Mouse (Mus musculus) gastrocnemius, postnatal 10 days (tissue): ENCODE data around the gene Zic4. TPM values are rescaled to one million over a fixed set of nuclear protein-coding genes. Genes with fewer than 3 reads are reported as not detected.

ENCODE experiments used
- DNase-seq: peaks from one replicate; pipeline ENCODE4 v3.0.0; 2021; ENCODE audit warnings: mixed read lengths
- total RNA-seq, 2 experiments: library from RNA; stranded (reverse); gene quantifications; 2 replicates each; pipeline ENCODE4 v1.2.3; 2021

Zic4 gene
- total RNA-seq, 2 experiments from 2014 or later = 0.16 to 0.50 TPM

GRCm38 (mm10) chr9:91404229-91404628, 42.0 kb downstream of the Zic4 start:
- no peak for DNase-seq

DNA sequence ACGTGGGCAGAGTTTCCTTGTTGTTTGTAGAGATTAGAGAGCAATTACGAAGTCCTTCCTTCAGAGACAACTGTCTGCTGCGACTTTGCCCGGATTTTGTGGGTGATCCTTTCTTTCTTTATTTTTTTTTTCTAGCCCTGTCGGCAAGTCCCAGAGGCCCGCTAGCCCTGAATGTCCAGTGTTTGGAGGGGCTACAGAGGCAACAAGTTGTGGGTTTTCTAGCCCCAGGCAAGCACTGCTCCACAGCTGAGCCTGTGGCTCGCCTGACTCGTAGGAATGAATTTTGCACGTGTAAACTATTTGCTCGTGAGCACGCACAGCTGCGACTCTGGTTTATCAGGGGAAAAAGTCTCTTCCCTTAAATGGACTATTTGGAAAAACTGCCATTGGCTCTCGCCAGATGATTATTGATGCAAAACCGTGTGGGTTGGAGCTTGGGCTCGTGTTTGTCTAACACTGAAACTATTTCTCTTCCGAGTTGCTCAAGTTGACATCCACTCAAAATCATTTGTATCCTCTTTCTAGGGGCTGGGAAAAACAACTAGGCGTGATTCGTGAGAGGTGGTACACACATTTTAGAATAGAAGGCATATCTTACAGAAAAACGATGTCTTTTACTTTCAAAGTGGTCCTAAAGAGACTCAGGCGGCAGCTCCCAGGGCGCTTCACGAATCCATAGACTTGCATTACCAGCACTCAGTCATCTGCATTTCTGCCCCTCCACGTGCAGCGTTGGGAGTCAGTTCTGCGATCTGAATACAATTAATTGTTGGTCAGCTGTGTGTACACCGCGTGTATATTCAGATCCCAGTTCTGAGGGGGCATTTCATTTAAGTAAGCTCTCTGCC, 42.9 kb downstream of the Zic4 start:
- DNase-seq = no peak

DNA sequence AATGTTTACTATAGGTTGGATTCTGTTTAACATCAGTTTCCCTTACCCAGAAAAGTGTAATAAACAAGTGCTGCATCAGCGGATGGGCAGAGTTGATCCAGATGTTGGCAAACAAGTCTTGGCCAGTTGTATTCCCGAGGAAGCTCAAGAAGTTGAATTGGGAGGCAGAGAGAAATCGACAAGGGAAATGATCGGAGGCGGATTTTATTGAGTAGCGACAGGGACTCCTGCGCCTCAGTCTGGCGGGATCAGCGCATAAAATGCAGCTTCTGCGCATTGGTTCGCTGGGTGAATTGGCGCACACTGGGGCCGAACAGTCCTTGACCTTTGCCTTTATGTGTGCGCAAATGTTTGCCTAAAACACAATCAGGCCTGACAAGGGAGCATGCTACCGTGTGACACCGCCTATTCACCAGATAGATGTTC, 43.6 kb downstream of the Zic4 start:
- no peak for DNase-seq

GRCm38 (mm10) chr9:91406258-91406763, 44.1 kb downstream of the Zic4 start:
- DNase-seq = no peak

- DNase-seq = no peak
Observed at GRCm38 (mm10) chr9:91409771-91410170, 47.6 kb downstream of the Zic4 start.

DNA sequence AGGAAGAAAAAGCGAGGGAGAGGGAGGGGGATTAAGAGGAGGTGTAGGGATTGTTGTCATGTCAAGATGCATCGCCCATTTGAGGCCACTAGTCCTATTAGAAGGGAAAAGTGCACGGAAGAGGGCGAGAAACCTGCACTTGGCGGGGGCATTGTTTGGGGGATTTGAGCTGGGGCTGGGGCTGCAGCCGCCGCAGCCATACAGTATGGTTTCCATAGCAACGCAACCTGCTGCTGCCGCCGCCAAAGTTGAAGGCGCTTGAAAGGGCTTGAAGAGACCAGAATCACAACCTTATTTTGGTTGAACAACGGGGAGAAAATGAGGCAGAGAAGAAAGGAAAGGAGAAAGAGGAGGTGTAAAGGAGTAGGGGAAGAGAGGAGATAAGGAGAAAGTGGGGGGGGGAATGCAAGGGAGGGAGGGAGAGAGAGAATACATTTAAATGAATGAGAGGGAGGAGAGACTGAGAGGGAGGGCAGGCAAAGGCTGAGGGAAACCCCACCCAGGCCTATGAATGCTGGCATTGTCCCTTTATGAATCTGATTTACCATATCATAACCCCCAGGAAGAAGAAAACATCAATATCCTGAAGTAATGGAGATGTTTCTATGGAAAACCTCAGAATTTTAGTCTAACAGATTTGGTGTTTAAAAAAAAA, 51.9 kb downstream of the Zic4 start:
- DNase-seq = no peak

DNA sequence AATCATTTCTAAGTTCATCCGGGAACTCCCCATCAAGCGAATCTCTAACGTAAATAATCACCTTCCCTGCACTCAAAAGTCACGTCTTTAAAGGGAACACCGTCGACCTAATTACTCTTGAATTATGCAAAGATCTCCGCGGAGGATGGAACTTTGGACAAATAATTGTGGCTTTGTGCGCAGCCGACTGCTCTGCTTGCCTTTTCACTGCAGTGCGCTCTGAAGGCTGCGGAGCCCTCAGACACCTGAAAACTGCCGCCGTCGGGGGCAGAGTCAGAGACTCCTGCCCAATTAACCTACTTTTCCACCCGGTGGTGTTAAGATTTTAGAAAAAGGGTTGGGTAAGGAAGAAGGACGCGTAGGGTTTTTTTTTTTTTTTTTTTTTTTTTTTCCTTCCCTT, 58.2 kb downstream of the Zic4 start:
- no peak for DNase-seq

Other genes with a start within 250 kb of the Zic4 start
- gene Zic1, start 3.4 kb downstream of the Zic4 start, total RNA-seq = 1 to 10 TPM; 2.3 to 4.0 TPM